9 mouse cellular contexts compared by ENCODE assay signal in genomic region chr2:165788005-165788404, GRCm38 (mm10).
DNase-seq lines count a peak whose midpoint lies in the region; ATAC-seq and TF ChIP-seq lines count a peak whose summit lies in the region.
"Had no signal": no experiment of that assay in that cellular context is flagged by ENCODE, and none has a peak within 500 bp of the region (broad histone marks: within the 10 kb centered on the region; RNA-seq: fewer than 3 reads in every experiment).

No protein-coding gene starts in this region.

- intact Hi-C loops in left cerebral cortex, adult 2 months (cut with DNase I), result loop anchor here (5.0 to 10.0 kb wide), 2 partner anchors 259 to 777 kb away; no protein-coding TSS in a partner anchor

- H3K4me2 ChIP-seq in intestine, embryonic 16.5 days (ENCODE audit: low read depth, low read length), result no peak overlapping the region
- H3K4me2 ChIP-seq: embryonic facial prominence, embryonic 12.5 days had no signal

- no peak overlapping the region for H3K27ac ChIP-seq in heart, embryonic 10.5 days
- H3K27ac ChIP-seq in intestine, embryonic 16.5 days (ENCODE audit: low read length), result no peak overlapping the region; the same call in 1 of the 2 replicates
- H3K27ac ChIP-seq in left cerebral cortex, adult 2 months, result no peak overlapping the region
- H3K27ac ChIP-seq in olfactory bulb, adult 2 months (ENCODE audit: insufficient read depth, low read depth, low read length), result 0 out of 2 replicates have a peak overlapping the region, but pooled peaks have one; percentile 1
- H3K27ac ChIP-seq: embryonic facial prominence, embryonic 12.5 days had no signal

- peaks cover 44% of the 10 kb centered on the region for H3K4me1 ChIP-seq in heart, embryonic 10.5 days
- no peaks in the 10 kb centered on the region for H3K4me1 ChIP-seq in intestine, embryonic 16.5 days (ENCODE audit: control insufficient read depth, insufficient read depth, low read length)
- H3K4me1 ChIP-seq in olfactory bulb, adult 2 months (ENCODE audit: control insufficient read depth, insufficient read depth, low read length), result peaks cover 9% of the 10 kb centered on the region
- H3K4me1 ChIP-seq: embryonic facial prominence, embryonic 12.5 days had no signal

- peak; percentile 27; the same call in 1 of the 2 replicates for ATAC-seq in intestine, embryonic 16.5 days
- ATAC-seq in erythroblast, adult 5-6 weeks (replicated peaks; ENCODE audit: low FRiP score, poor library complexity, severe bottlenecking), result no peak

- 59% methylated on average over 11 of the region's 11 CpGs for WGBS in heart, embryonic 10.5 days
- 54% methylated on average over 11 of the region's 11 CpGs for WGBS in intestine, embryonic 16.5 days
- 38% methylated on average over 11 of the region's 11 CpGs for whole genome bisulfite sequencing in olfactory bulb, adult 2 months

- peaks cover 97% of the 10 kb centered on the region for H3K36me3 ChIP-seq in heart, embryonic 10.5 days
- H3K36me3 ChIP-seq in intestine, embryonic 16.5 days (ENCODE audit: control insufficient read depth, insufficient read depth, low read length), result peaks cover 37% of the 10 kb centered on the region

- H3K9me3 ChIP-seq in heart, embryonic 10.5 days, result no peaks in the 10 kb centered on the region
- no peaks in the 10 kb centered on the region for H3K9me3 ChIP-seq in intestine, embryonic 16.5 days (ENCODE audit: control insufficient read depth, low read length)
- H3K9me3 ChIP-seq: embryonic facial prominence, embryonic 12.5 days had no signal

- no peaks in the 10 kb centered on the region for H3K27me3 ChIP-seq in heart, embryonic 10.5 days (ENCODE audit: insufficient read depth, poor library complexity, severe bottlenecking)
- H3K27me3 ChIP-seq in intestine, embryonic 16.5 days (replicated peaks; ENCODE audit: control insufficient read depth, insufficient read depth, low read length), result no peaks in the 10 kb centered on the region
- H3K27me3 ChIP-seq: embryonic facial prominence, embryonic 12.5 days had no signal

- no peak overlapping the region for H3K9ac ChIP-seq in intestine, embryonic 16.5 days (ENCODE audit: low read depth, low read length)
- H3K9ac ChIP-seq: embryonic facial prominence, embryonic 12.5 days had no signal

- TF ChIP-seq CTCF in left cerebral cortex, adult 2 months (IDR thresholded peaks at IDR 0.05), result no peak
- TF ChIP-seq CTCF in olfactory bulb, adult 2 months (IDR thresholded peaks at IDR 0.05; ENCODE audit: insufficient read depth, low read depth, low read length), result no peak

- peak; percentile 98 for DNase-seq in heart, adult 11 months
- no peak for DNase-seq in heart, embryonic 10.5 days (ENCODE audit: low spot score)
- peak; percentile 32 to 67 for DNase-seq in adrenal gland, postnatal 4 days (ENCODE audit: low spot score in 2 of 2)
- DNase-seq in gastrocnemius, adult 18-20 months (ENCODE audit: low spot score), result peak; percentile 64
- peak; percentile 62 to 65 for DNase-seq in left cerebral cortex, adult 2 months (ENCODE audit: extremely low spot score in 1 of 2, low spot score in 2 of 2)

- H3K4me3 ChIP-seq in heart, embryonic 10.5 days, result no peak overlapping the region
- H3K4me3 ChIP-seq in intestine, embryonic 16.5 days (ENCODE audit: low read length), result no peak overlapping the region
- no peak overlapping the region for H3K4me3 ChIP-seq in left cerebral cortex, adult 2 months
- no peak overlapping the region for H3K4me3 ChIP-seq in olfactory bulb, adult 2 months (ENCODE audit: insufficient read depth, low read depth, low read length)
- H3K4me3 ChIP-seq: embryonic facial prominence, embryonic 12.5 days had no signal

- no peak for TF ChIP-seq POLR2A in olfactory bulb, adult 2 months (IDR thresholded peaks at IDR 0.05; ENCODE audit: insufficient read depth, low read depth, low read length)
